Mouse (Mus musculus) midbrain, embryonic 16.5 days (tissue): ENCODE measurements around the gene Adh1. TPM values are rescaled to one million over a fixed set of nuclear protein-coding genes. Genes with fewer than 3 reads are reported as not detected.

Source experiments
- ATAC-seq: fragments of 200-750 bp; cut with Nextera tagmentation; 2 replicates; pipeline ENCODE4 v1.8.0; 2017; ENCODE audit warnings: moderate TSS enrichment
- H3K27ac ChIP-seq: fragments of 300-500 bp; sonication (generic); 2 replicates; pipeline ENCODE4 v1.5.1; 2014; ENCODE audit warnings: mild to moderate bottlenecking, low read length, mixed read lengths
- H3K27me3 ChIP-seq: fragments of 300-500 bp; sonication (generic); 2 replicates; pipeline ENCODE4 v1.6.1; 2014; ENCODE audit warnings: low read depth, low read length, mixed read lengths; ENCODE audit not compliant: control insufficient read depth, insufficient read depth
- H3K36me3 ChIP-seq: fragments of 300-500 bp; sonication (generic); 2 replicates; pipeline ENCODE4 v1.6.1; 2014; ENCODE audit warnings: mild to moderate bottlenecking, low read length, moderate library complexity, mixed read lengths; ENCODE audit not compliant: control insufficient read depth, insufficient read depth
- H3K4me1 ChIP-seq: fragments of 300-500 bp; sonication (generic); 2 replicates; pipeline ENCODE4 v1.6.1; 2014; ENCODE audit warnings: mild to moderate bottlenecking, low read length, mixed read lengths; ENCODE audit not compliant: control insufficient read depth, insufficient read depth
- H3K4me2 ChIP-seq: fragments of 300-500 bp; sonication (generic); 2 replicates; pipeline ENCODE4 v1.6.1; 2014; ENCODE audit warnings: mild to moderate bottlenecking, low read length, mixed read lengths
- H3K4me3 ChIP-seq: fragments of 300-500 bp; sonication (generic); 2 replicates; pipeline ENCODE4 v1.5.1; 2014; ENCODE audit warnings: low read depth, mild to moderate bottlenecking, low read length, moderate library complexity, mixed read lengths
- H3K9ac ChIP-seq: fragments of 300-500 bp; sonication (generic); 2 replicates; pipeline ENCODE4 v1.6.1; 2014; ENCODE audit warnings: low read depth, low read length, mixed read lengths
- H3K9me3 ChIP-seq: fragments of 300-500 bp; sonication (generic); replicated peaks from 2 replicates; pipeline ENCODE4 v1.6.1; 2014; ENCODE audit warnings: mild to moderate bottlenecking, low read length, mixed read lengths; ENCODE audit not compliant: control insufficient read depth, poor library complexity, severe bottlenecking
- WGBS: fragments of 180-500 bp; shearing (Covaris S2); extraction: QIAGEN DNeasy Blood & Tissue Kit; methylation state at CpG from one replicate; pipeline ENCODE4 v1.1.7; 2014; 5-methylcytosine and 5-hydroxymethylcytosine counted together
- polyA plus RNA-seq: library from polyadenylated mRNA; unstranded; fragments of >200 nt; fragmentation: Nextera tagmentation; extraction: Ambion mirVana; gene quantifications from 2 replicates; pipeline ENCODE4 v1.2.1, GENCODE M21; 2015

The Adh1 gene
- polyA plus RNA-seq, 1 experiment from 2014 or later: 1.1 TPM

DNA sequence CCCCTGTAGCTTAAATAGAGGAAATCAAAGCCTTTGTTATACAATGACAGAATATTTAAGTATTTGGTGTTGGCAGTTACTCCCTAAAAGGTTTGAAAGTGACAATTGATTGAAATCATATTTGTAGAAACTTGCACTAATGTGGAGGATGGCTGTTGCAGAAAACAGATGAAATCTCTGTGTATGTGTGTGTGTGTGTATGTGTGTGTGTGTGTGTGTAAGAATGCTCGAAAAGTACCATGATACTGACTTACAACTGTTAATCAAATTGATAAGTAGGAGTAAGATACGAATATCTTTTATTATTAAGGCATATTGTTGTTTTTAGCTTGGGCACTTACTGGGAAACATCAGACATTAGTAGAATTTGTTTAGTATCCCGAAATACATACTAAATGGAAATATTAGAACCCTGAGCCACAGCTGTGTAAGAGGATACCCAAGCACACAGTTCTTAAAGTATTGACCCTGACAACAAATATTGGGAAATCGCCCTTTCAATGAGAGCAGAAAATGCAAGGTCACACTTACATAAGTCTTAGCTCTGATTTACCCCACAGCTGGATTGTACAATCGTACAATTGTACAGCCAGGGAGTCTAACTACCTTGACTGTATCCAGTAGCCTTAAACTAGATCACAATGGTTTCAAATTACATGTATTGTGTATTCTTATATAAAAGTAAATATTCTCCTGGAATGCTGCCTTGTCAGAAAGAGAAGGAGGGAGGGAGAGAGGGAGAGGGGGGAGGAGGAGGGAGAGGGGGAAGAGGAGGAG is 2.6 kb downstream of the Adh1 start:
- ATAC-seq: no peak
- H3K9me3 ChIP-seq: no peaks in the 10 kb centered on the region
- H3K4me3 ChIP-seq: no peak overlapping the region
- H3K36me3 ChIP-seq: no peaks in the 10 kb centered on the region
- no peak overlapping the region for H3K27ac ChIP-seq
- H3K27me3 ChIP-seq: no peaks in the 10 kb centered on the region
- H3K9ac ChIP-seq: no peak overlapping the region
- no peaks in the 10 kb centered on the region for H3K4me1 ChIP-seq
- 78% methylated on average over 5 of the region's 5 CpGs for WGBS
- no peak overlapping the region for H3K4me2 ChIP-seq

DNA sequence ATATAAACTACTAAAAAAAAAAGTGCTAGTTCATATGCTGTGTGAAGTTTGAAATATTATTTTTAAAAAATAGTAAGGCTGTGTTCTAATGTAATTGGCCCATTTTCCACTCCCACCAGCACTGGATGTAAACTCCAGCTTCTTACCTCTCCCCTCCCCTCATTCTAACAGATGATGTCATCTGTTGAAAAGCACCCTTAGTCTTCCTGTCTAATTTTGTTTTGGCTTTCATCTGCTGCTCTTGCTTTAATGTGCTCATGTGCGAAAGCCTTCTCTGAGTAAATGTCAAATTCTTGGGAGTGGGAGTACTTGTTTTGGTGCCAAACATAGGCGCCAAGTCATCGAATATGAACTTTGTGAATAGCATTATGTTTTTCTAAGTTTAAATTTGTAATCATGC is 3.9 kb downstream of the Adh1 start:
- Histone ChIP-seq H3K36me3 (no peaks in the 10 kb centered on the region), H3K4me2 (no peak overlapping the region), H3K27me3 (no peaks in the 10 kb centered on the region), H3K27ac (no peak overlapping the region), H3K9ac (no peak overlapping the region), H3K9me3 (no peaks in the 10 kb centered on the region), H3K4me1 (no peaks in the 10 kb centered on the region), H3K4me3 (no peak overlapping the region)
- WGBS: 72% methylated on average over 3 of the region's 3 CpGs
- ATAC-seq: no peak

DNA sequence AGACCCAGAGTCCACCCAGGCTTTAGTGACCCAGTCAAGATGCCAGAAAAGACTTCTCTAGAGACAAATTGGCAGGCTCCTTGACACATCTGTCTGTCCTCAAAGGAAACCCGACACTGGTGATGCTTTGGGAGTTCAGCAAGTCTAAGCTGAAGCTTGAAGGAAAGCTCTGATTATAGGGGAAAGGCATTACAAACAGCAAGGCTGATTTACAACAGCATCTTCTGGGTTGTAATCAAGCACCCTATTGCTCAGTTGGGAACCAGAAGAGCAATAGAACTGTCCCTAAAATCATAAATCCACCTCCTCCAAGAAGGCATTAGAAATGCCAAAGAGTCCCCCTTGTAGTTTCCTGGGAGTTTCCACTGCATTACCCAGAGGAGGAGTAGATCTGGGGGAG is 9.7 kb downstream of the Adh1 start:
- H3K4me3 ChIP-seq: no peak overlapping the region
- H3K9me3 ChIP-seq: no peaks in the 10 kb centered on the region
- no peak overlapping the region for H3K27ac ChIP-seq
- no peak overlapping the region for H3K9ac ChIP-seq
- H3K27me3 ChIP-seq: no peaks in the 10 kb centered on the region
- no peaks in the 10 kb centered on the region for H3K4me1 ChIP-seq
- WGBS: 51% methylated on average over 1 of the region's 1 CpGs
- no peaks in the 10 kb centered on the region for H3K36me3 ChIP-seq
- no peak for ATAC-seq
- H3K4me2 ChIP-seq: no peak overlapping the region

DNA sequence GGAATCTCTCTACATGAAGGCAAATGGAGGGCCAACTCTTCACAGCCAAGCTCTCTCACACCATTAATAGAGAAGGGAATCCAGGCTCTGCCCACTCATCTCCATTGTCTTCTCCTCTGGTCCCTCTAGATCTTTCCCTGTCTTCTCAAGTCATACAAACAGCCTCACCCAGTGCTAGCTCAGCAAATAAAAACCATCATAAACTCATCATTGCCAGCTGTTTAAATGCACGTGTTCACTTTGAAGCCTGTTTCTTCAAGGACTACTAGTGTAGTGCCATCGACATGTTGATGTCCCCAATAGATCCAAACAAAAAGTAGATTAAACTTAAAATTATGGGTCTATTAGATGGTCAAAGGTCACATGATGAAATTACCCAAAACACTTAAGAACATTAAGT is 10.5 kb downstream of the Adh1 start:
- no peak overlapping the region for H3K4me3 ChIP-seq
- no peak overlapping the region for H3K27ac ChIP-seq
- ATAC-seq: no peak
- no peaks in the 10 kb centered on the region for H3K27me3 ChIP-seq
- no peaks in the 10 kb centered on the region for H3K36me3 ChIP-seq
- no peaks in the 10 kb centered on the region for H3K4me1 ChIP-seq
- H3K4me2 ChIP-seq: no peak overlapping the region
- 97% methylated on average over 2 of the region's 2 CpGs for WGBS
- no peak overlapping the region for H3K9ac ChIP-seq
- no peaks in the 10 kb centered on the region for H3K9me3 ChIP-seq

DNA sequence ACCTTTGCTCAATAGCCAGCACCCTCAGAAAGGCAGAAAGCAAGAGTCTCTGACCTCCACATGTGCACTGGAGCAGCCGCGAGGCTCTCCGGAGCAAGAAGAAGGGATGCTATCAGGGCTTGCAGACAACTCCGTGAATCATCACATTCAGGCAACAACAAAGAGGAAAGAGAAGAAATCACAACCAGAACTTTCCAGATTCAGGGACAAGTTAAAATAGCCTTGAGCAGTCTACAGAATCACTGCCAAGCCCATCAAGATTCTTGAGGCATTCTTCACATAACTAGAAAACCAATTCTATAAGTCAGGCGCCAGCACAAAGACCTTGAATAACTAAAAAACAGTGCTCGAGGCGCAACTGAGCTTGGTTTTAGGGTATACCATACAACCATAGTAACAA is 12.3 kb downstream of the Adh1 start:
- Histone ChIP-seq H3K4me2 (no peak overlapping the region), H3K36me3 (no peaks in the 10 kb centered on the region), H3K4me3 (no peak overlapping the region), H3K27ac (no peak overlapping the region), H3K4me1 (no peaks in the 10 kb centered on the region), H3K9ac (no peak overlapping the region), H3K27me3 (no peaks in the 10 kb centered on the region), H3K9me3 (no peaks in the 10 kb centered on the region)
- no peak for ATAC-seq
- 91% methylated on average over 7 of the region's 7 CpGs for WGBS

DNA sequence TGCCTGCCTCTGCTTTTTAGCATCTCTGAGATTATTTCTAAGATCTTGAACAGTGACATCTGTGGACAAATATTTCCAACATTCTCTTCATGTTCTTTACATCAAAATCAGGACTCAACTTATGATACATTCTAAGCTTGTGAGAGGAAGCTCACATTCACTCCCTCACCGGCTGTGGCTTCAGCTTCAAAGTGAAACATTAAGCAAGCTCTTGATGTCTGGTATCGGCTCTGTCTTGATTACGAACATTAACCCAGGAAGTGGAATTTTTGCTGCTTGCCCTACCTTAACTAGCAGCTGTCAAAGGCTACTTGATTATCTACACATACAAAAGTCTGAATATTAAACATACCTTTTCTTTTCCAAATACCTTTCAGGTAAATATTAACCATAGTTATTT is 14.3 kb downstream of the Adh1 start:
- ATAC-seq: no peak
- Histone ChIP-seq H3K4me2 (no peak overlapping the region), H3K4me1 (no peaks in the 10 kb centered on the region), H3K27me3 (no peaks in the 10 kb centered on the region), H3K9ac (no peak overlapping the region), H3K27ac (no peak overlapping the region), H3K4me3 (no peak overlapping the region), H3K9me3 (no peaks in the 10 kb centered on the region), H3K36me3 (no peaks in the 10 kb centered on the region)
- WGBS: 90% methylated on average over 3 of the region's 3 CpGs

DNA sequence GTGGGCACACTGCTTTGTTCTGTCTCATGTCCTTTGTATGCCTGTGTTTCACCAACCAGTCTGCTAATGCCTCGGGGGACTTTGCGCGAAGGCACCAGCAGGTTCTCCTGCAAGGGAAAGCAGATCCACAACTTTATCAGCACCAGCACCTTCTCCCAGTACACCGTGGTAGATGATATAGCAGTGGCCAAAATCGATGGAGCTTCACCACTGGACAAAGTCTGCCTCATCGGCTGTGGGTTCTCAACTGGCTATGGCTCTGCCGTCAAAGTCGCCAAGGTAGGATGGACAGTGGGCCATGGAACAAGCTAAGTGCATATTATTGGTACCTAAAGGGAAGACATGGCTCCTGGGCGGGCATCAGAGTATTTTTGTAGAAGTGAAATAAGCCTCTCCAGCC is 21.8 kb downstream of the Adh1 start:
- WGBS: 64% methylated on average over 9 of the region's 9 CpGs
- H3K4me2 ChIP-seq: no peak overlapping the region
- ATAC-seq: no peak
- H3K9ac ChIP-seq: no peak overlapping the region
- H3K27ac ChIP-seq: no peak overlapping the region
- no peaks in the 10 kb centered on the region for H3K4me1 ChIP-seq
- no peak overlapping the region for H3K4me3 ChIP-seq
- H3K9me3 ChIP-seq: no peaks in the 10 kb centered on the region
- no peaks in the 10 kb centered on the region for H3K36me3 ChIP-seq
- H3K27me3 ChIP-seq: no peaks in the 10 kb centered on the region

DNA sequence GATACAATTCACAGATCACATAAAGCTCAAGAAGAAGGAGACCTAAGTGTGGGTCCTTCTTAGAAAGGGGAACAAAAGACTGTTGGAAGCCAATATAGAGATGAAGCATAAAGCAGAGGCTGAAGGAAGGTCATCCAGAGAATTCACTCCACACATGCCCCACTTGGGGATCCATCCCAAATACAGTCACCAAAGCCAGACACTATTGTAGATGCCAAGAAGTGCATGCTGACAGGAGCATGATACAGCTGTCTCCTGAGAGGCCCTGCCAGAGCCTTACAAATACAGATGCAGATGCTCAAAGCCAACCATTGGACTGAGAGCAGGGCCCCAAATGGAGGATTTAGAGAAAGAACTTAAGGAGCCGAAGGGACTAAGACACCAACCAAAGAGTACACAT is 23.0 kb downstream of the Adh1 start:
- no peak overlapping the region for H3K4me3 ChIP-seq
- H3K27ac ChIP-seq: no peak overlapping the region
- ATAC-seq: no peak
- no peaks in the 10 kb centered on the region for H3K36me3 ChIP-seq
- H3K27me3 ChIP-seq: no peaks in the 10 kb centered on the region
- H3K9ac ChIP-seq: no peak overlapping the region
- no peaks in the 10 kb centered on the region for H3K9me3 ChIP-seq
- no peak overlapping the region for H3K4me2 ChIP-seq
- 92% methylated on average over 1 of the region's 1 CpGs for WGBS
- no peaks in the 10 kb centered on the region for H3K4me1 ChIP-seq

DNA sequence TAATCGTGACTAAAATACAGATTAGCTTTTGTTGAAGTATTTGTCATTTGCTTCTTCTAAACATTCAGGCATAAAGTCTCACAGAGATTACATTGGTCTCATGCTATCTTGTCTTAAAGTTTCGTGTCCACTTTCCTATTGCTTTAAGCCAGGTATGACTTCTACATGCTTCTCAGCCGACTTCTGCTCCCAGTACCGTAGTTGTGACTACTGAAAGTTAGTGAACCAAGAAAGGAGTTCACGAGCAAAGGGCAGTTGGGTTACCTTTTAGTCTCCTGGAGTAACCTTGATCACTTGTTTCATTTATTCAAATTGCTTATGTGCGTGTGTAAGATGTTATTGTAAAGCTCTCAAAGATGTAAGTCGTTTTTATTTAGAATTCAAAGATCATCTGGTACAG is 25.2 kb downstream of the Adh1 start:
- Histone ChIP-seq H3K9ac (no peak overlapping the region), H3K9me3 (no peaks in the 10 kb centered on the region), H3K4me3 (no peak overlapping the region), H3K27me3 (no peaks in the 10 kb centered on the region), H3K4me1 (no peaks in the 10 kb centered on the region), H3K4me2 (no peak overlapping the region), H3K27ac (no peak overlapping the region), H3K36me3 (no peaks in the 10 kb centered on the region)
- ATAC-seq: no peak
- 85% methylated on average over 7 of the region's 7 CpGs for WGBS
